Mouse (Mus musculus) liver, embryonic 11.5 days (tissue): ENCODE measurements around the gene Mmp15. TPM values are rescaled to one million over a fixed set of nuclear protein-coding genes. Genes with fewer than 3 reads are reported as not detected.

Source experiments
- ATAC-seq: fragments of 200-750 bp; cut with Nextera tagmentation; replicated peaks from 2 replicates; pipeline ENCODE4 v1.8.0; 2017; ENCODE audit warnings: moderate number of reproducible peaks, mild to moderate bottlenecking, moderate TSS enrichment, moderate library complexity; ENCODE audit not compliant: low FRiP score
- DNase-seq: peaks from one replicate; pipeline ENCODE4 v3.0.0-alpha.2; 2017; ENCODE audit warnings: low spot score
- H3K27ac ChIP-seq: fragments of 300-500 bp; sonication (generic); 2 replicates; pipeline ENCODE4 v1.5.1; 2014; ENCODE audit warnings: mild to moderate bottlenecking, low read depth, low read length, control low read depth
- H3K27me3 ChIP-seq: fragments of 300-500 bp; sonication (generic); replicated peaks from 2 replicates; pipeline ENCODE4 v1.6.1; 2014; ENCODE audit warnings: low read length, mixed read lengths; ENCODE audit not compliant: control insufficient read depth, insufficient read depth
- H3K36me3 ChIP-seq: fragments of 300-500 bp; sonication (generic); 2 replicates; pipeline ENCODE4 v1.6.1; 2014; ENCODE audit warnings: mild to moderate bottlenecking, low read length, moderate library complexity, mixed read lengths; ENCODE audit not compliant: control insufficient read depth, insufficient read depth
- H3K4me1 ChIP-seq: fragments of 300-500 bp; sonication (generic); replicated peaks from 2 replicates; pipeline ENCODE4 v1.6.1; 2014; ENCODE audit warnings: low read length, mixed read lengths; ENCODE audit not compliant: control insufficient read depth, insufficient read depth
- H3K4me2 ChIP-seq: fragments of 300-500 bp; sonication (generic); 2 replicates; pipeline ENCODE4 v1.6.1; 2014; ENCODE audit warnings: mild to moderate bottlenecking, control low read depth, moderate library complexity
- H3K4me3 ChIP-seq: fragments of 300-500 bp; sonication (generic); 2 replicates; pipeline ENCODE4 v1.5.1; 2014; ENCODE audit warnings: low read depth, low read length, control low read depth
- H3K9ac ChIP-seq: fragments of 300-500 bp; sonication (generic); 2 replicates; pipeline ENCODE4 v1.6.1; 2014; ENCODE audit warnings: low read depth, low read length, control low read depth
- H3K9me3 ChIP-seq: fragments of 300-500 bp; sonication (generic); 2 replicates; pipeline ENCODE4 v1.6.1; 2016; ENCODE audit warnings: low read length, inconsistent platforms, mixed read lengths; ENCODE audit not compliant: control insufficient read depth
- WGBS: fragments of 180-500 bp; shearing (Covaris S2); extraction: QIAGEN DNeasy Blood & Tissue Kit; methylation state at CpG from one replicate; pipeline ENCODE4 v1.1.7; 2014; 5-methylcytosine and 5-hydroxymethylcytosine counted together
- polyA plus RNA-seq: library from polyadenylated mRNA; unstranded; fragments of >200 nt; fragmentation: Nextera tagmentation; extraction: Ambion mirVana; gene quantifications from 2 replicates; pipeline ENCODE4 v1.2.1, GENCODE M21; 2014

The Mmp15 gene
- polyA plus RNA-seq, 1 experiment from 2014 or later = 5.4 TPM

GRCm38 (mm10) chr8:95380953-95381352, 28.9 kb downstream of the Mmp15 start:
- Histone ChIP-seq H3K36me3 (no peaks in the 10 kb centered on the region), H3K4me1 (peaks cover 2% of the 10 kb centered on the region; the same call in 1 of the 2 replicates), H3K9me3 (no peaks in the 10 kb centered on the region), H3K4me2 (no peak overlapping the region), H3K4me3 (no peak overlapping the region), H3K27me3 (no peaks in the 10 kb centered on the region), H3K27ac (no peak overlapping the region), H3K9ac (no peak overlapping the region)
- no peak for ATAC-seq
- no peak for DNase-seq

- no peaks in the 10 kb centered on the region for H3K27me3 ChIP-seq
- H3K9ac ChIP-seq = no peak overlapping the region
- WGBS = 79% methylated on average over 3 of the region's 3 CpGs
- H3K27ac ChIP-seq = no peak overlapping the region
- H3K9me3 ChIP-seq = no peaks in the 10 kb centered on the region
- H3K4me3 ChIP-seq = no peak overlapping the region
- no peak for DNase-seq
- 0 out of 2 replicates have a peak, but pooled peaks cover 2% of the 10 kb centered on the region for H3K4me1 ChIP-seq
- H3K4me2 ChIP-seq = no peak overlapping the region
- no peaks in the 10 kb centered on the region for H3K36me3 ChIP-seq
- ATAC-seq = no peak
These were observed 29.5 kb downstream of the Mmp15 start for GRCm38 (mm10) chr8:95381595-95381994.

GRCm38 (mm10) chr8:95384501-95384900, 32.4 kb downstream of the Mmp15 start:
- no peak overlapping the region for H3K4me3 ChIP-seq
- no peaks in the 10 kb centered on the region for H3K27me3 ChIP-seq
- ATAC-seq = no peak
- DNase-seq = no peak
- H3K36me3 ChIP-seq = no peaks in the 10 kb centered on the region
- H3K4me1 ChIP-seq = no peaks in the 10 kb centered on the region
- no peak overlapping the region for H3K4me2 ChIP-seq
- H3K27ac ChIP-seq = no peak overlapping the region
- H3K9me3 ChIP-seq = no peaks in the 10 kb centered on the region
- WGBS = 75% methylated on average over 3 of the region's 3 CpGs
- H3K9ac ChIP-seq = no peak overlapping the region

DNA sequence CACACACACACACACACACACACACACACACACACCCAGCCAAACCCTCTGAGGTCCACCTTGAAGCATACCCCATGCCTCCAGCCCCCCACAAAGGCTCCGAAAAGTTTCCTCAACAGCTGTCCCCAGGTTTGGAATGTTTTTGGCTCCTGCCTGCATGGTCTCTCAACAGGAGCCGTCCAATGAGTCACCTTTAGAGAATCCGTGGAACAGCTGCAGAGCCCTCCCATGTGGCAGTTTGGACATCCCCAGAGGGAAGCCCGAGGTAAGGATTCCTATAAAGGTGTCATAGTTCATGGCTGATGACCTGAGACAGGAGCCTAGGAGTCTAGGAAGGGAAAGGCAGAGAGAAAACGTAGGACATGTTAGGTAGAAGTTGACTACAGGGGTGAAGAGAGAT, 34.0 kb downstream of the Mmp15 start:
- ATAC-seq (no peak), DNase-seq (no peak)
- no peaks in the 10 kb centered on the region for H3K36me3 ChIP-seq
- no peaks in the 10 kb centered on the region for H3K9me3 ChIP-seq
- no peak overlapping the region for H3K27ac ChIP-seq
- H3K4me1 ChIP-seq = no peaks in the 10 kb centered on the region
- no peak overlapping the region for H3K4me3 ChIP-seq
- WGBS = 64% methylated on average over 5 of the region's 5 CpGs
- H3K27me3 ChIP-seq = no peaks in the 10 kb centered on the region
- no peak overlapping the region for H3K4me2 ChIP-seq
- no peak overlapping the region for H3K9ac ChIP-seq

GRCm38 (mm10) chr8:95387221-95387620, 35.2 kb downstream of the Mmp15 start:
- no peak for DNase-seq
- H3K27me3 ChIP-seq = no peaks in the 10 kb centered on the region
- H3K36me3 ChIP-seq = no peaks in the 10 kb centered on the region
- 84% methylated on average over 10 of the region's 10 CpGs for WGBS
- no peak overlapping the region for H3K4me2 ChIP-seq
- no peak for ATAC-seq
- no peak overlapping the region for H3K27ac ChIP-seq
- H3K4me1 ChIP-seq = no peaks in the 10 kb centered on the region
- H3K4me3 ChIP-seq = no peak overlapping the region
- no peak overlapping the region for H3K9ac ChIP-seq
- H3K9me3 ChIP-seq = no peaks in the 10 kb centered on the region

DNA sequence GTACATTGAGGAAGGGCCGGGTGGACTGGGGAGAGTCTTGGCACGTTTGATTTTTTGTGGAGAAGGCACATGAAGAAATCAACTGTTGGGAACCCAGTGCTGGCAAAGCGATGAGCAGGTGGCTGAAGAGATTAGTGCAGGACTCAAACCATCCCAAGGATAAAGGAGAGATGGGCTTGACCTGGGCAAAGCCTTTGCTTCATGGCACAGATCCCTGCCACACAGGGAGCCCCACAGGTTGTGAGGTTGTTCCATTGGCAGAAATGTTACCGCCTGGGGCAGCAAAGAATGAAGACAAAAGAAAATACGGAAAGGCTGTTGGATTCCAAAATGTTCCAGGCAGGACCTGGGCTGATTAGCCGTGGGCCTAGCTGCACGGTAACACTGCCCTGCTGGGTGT, 35.9 kb downstream of the Mmp15 start:
- H3K9ac ChIP-seq = no peak overlapping the region
- 85% methylated on average over 7 of the region's 7 CpGs for WGBS
- H3K36me3 ChIP-seq = no peaks in the 10 kb centered on the region
- no peak overlapping the region for H3K27ac ChIP-seq
- no peak overlapping the region for H3K4me2 ChIP-seq
- no peak for ATAC-seq
- no peak for DNase-seq
- no peaks in the 10 kb centered on the region for H3K4me1 ChIP-seq
- H3K4me3 ChIP-seq = no peak overlapping the region
- H3K27me3 ChIP-seq = no peaks in the 10 kb centered on the region
- no peaks in the 10 kb centered on the region for H3K9me3 ChIP-seq

GRCm38 (mm10) chr8:95390312-95390711, 38.2 kb downstream of the Mmp15 start:
- no peak for DNase-seq
- H3K27me3 ChIP-seq = no peaks in the 10 kb centered on the region
- H3K9ac ChIP-seq = no peak overlapping the region
- 31% methylated on average over 4 of the region's 4 CpGs for WGBS
- H3K36me3 ChIP-seq = no peaks in the 10 kb centered on the region
- H3K4me2 ChIP-seq = no peak overlapping the region
- no peak overlapping the region for H3K27ac ChIP-seq
- no peaks in the 10 kb centered on the region for H3K9me3 ChIP-seq
- no peaks in the 10 kb centered on the region; the same call in 1 of the 2 replicates for H3K4me1 ChIP-seq
- H3K4me3 ChIP-seq = no peak overlapping the region
- no peak for ATAC-seq

DNA sequence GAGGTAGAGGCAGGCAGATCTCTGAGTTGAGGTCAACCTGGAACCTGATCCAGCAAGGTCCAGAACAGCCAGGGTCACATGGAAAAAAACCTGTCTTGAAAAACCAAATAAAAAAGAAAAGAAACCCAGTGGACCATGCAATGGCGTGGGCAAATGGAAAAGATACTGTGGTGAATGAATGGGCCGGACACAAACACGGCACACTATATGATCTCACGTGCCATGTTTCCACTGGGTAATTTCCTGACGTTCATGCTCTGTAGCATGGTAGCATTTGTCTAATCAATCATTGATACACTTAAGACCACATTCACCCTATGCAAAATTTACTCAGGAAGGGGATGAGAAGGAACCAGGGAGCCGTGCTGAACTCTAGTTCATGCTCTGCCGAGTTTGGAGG, 39.0 kb downstream of the Mmp15 start:
- no peaks in the 10 kb centered on the region for H3K36me3 ChIP-seq
- H3K4me1 ChIP-seq = no peaks in the 10 kb centered on the region; the same call in 1 of the 2 replicates
- H3K4me2 ChIP-seq = no peak overlapping the region
- DNase-seq = no peak
- ATAC-seq = no peak
- no peaks in the 10 kb centered on the region for H3K9me3 ChIP-seq
- 80% methylated on average over 7 of the region's 7 CpGs for WGBS
- no peaks in the 10 kb centered on the region for H3K27me3 ChIP-seq
- no peak overlapping the region for H3K9ac ChIP-seq
- no peak overlapping the region for H3K27ac ChIP-seq
- no peak overlapping the region for H3K4me3 ChIP-seq

GRCm38 (mm10) chr8:95392604-95393003, 40.5 kb downstream of the Mmp15 start:
- peaks cover 11% of the 10 kb centered on the region for H3K4me1 ChIP-seq

More at GRCm38 (mm10) chr8:95392604-95393003, 40.5 kb downstream of the Mmp15 start:
- H3K4me3 ChIP-seq = no peak overlapping the region
- H3K36me3 ChIP-seq = no peaks in the 10 kb centered on the region
- no peak for ATAC-seq
- H3K27me3 ChIP-seq = no peaks in the 10 kb centered on the region; the same call in 1 of the 2 replicates
- no peak overlapping the region for H3K9ac ChIP-seq
- WGBS = 41% methylated on average over 5 of the region's 5 CpGs
- H3K27ac ChIP-seq = no peak overlapping the region
- H3K4me2 ChIP-seq = no peak overlapping the region
- H3K9me3 ChIP-seq = no peaks in the 10 kb centered on the region
- no peak for DNase-seq
